Mouse (Mus musculus): ENCODE data around the gene Disc1.

Gene Disc1

GRCm38 (mm10) chr8:125284875-125285274 is 230.9 kb downstream of the Disc1 start:
- in situ Hi-C loops (cut with MboI; ENCODE audit: unreplicated experiment in 2 of 2) = no loop called here

- in situ Hi-C loops (cut with MboI; ENCODE audit: unreplicated experiment in 2 of 2) = no loop called here
Observed at GRCm38 (mm10) chr8:125285391-125285790, 231.4 kb downstream of the Disc1 start.

GRCm38 (mm10) chr8:125285966-125286681 is 232.1 kb downstream of the Disc1 start:
- in situ Hi-C loops (cut with MboI; ENCODE audit: unreplicated experiment in 2 of 2) = no loop called here

DNA sequence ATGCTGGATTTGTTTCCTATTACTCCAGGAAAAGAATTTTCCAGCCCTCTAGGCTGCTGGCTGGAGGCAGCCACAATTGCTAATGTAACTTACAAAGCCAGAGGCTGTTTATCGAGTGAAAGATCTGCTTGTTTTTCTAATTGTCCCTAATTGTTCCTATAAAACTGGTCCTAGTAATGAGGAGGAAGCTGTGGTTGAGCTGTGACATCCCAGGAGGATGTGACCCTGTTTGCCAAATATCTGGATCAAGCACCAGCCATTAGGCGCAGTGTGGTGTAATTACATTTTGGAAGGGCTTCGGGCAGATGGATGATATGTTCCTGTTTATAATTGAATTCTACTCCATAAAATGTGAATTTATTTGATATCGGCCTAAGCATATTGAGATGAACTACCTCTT is 233.3 kb downstream of the Disc1 start:
- in situ Hi-C loops (cut with MboI; ENCODE audit: unreplicated experiment in 2 of 2) = no loop called here

- in situ Hi-C loops (cut with MboI; ENCODE audit: unreplicated experiment in 2 of 2) = no loop called here
Observed at GRCm38 (mm10) chr8:125287841-125288341, 233.9 kb downstream of the Disc1 start.

- in situ Hi-C loops (cut with MboI; ENCODE audit: unreplicated experiment in 2 of 2) = no loop called here
Observed at GRCm38 (mm10) chr8:125291506-125291905, 237.5 kb downstream of the Disc1 start.

DNA sequence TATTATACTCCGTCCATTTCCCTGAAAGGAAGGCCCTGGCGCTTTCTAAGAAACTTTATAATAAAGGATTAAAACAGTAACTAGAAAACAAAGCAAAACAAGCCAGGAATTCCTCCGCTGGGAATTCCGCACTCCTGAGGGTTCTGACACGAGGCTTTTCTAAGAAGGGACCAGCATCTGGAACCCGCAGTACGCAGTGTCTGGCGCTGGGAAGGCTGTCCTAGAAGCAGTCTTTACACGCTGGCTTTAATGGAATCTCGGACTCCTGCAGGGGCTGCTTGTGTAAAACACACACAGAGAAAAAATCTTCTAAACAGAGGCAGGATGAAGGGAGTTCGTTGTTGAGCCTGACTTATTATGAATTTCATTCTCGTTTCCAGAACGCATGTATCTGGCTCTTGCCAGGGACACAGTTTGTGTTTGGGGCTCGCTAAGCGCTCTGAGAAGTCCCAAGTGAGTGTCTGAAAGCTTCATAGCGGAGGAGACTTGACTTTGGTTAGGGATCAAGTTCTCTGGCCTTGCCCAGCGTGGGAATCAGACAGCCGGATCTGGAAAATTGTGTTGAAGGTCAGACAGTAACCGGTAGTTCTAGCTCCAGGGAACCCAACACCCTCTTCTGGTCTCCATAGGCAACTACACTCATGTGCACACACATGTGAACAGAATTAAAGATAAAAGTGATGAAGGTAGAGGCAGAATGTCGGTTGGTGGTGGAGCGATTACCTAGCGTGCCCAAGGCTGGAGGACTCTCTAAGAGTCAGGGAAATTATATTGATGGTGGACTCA is 238.1 kb downstream of the Disc1 start:
- in situ Hi-C loops (cut with MboI; ENCODE audit: unreplicated experiment in 2 of 2) = no loop called here

DNA sequence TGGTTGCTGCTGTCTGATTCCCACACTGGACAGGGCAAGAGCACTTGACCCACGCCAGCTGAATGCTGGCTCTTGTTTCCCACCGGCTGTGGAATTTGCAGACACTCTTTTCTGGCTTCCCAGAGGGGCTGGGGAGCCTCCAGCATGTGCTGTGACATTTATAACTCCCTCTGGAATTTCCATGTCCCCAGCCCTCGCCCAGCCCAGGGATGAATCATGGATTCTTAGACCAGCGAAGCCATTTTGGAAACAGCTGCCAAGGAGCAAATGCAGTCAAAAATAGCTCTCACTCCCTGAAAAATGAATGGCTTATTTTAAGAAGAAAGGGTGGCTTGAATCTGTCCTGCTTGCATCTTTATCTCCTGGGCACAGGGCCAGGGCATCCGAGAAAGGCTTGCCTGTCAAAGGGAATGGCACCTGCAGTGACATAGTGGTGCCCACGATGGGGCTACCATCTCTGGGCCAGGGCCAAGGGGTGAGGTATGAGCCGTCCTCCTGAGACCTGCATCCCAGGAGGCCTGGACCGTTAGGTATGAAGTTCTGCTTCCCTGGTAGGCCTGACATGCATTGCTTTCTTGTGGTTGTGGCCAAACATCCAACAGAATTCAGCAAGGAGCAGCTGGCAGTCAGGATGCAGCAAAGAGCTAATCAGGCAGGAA is 239.1 kb downstream of the Disc1 start:
- in situ Hi-C loops (cut with MboI; ENCODE audit: unreplicated experiment in 2 of 2) = no loop called here

GRCm38 (mm10) chr8:125299248-125299647 is 245.3 kb downstream of the Disc1 start:
- in situ Hi-C loops (cut with MboI; ENCODE audit: unreplicated experiment in 2 of 2) = no loop called here

DNA sequence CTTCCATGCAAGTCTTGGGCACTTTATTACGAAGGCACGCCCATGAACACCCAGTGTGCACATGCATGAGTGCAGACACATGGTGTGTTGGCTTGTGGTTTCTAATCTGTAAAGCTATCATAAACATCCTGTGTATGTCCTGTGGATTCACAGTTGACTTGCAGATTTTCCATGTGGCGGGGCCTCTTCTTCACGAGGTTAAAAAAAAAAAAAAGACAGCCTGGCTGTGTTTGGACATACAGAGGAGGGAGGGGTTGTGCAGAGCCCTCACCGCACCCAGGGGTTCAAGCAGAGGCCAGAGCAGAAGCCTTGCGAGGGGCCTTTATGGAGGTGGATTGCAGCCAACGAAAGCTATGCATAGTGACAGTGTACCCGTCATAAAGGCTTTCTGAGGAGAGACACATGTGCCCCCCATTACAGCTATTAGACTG is 248.0 kb downstream of the Disc1 start:
- in situ Hi-C loops (cut with MboI; ENCODE audit: unreplicated experiment in 2 of 2) = no loop called here

GRCm38 (mm10) chr8:125306665-125307064 is 252.7 kb downstream of the Disc1 start:
- in situ Hi-C loops (cut with MboI; ENCODE audit: unreplicated experiment in 2 of 2) = no loop called here

GRCm38 (mm10) chr8:125309985-125310384 is 256.0 kb downstream of the Disc1 start:
- in situ Hi-C loops (cut with MboI; ENCODE audit: unreplicated experiment in 2 of 2) = no loop called here

Measured in v-Abl transformed pro-B cells (cell line).